Mouse (Mus musculus) midbrain, embryonic 11.5 days (tissue): ENCODE measurements around the gene Mrpl24. TPM values are rescaled to one million over a fixed set of nuclear protein-coding genes. Genes with fewer than 3 reads are reported as not detected.

Source experiments
- ATAC-seq: fragments of 200-750 bp; cut with Nextera tagmentation; 2 replicates; pipeline ENCODE4 v1.8.0; 2017; ENCODE audit warnings: moderate TSS enrichment, moderate library complexity; ENCODE audit not compliant: low FRiP score
- DNase-seq: peaks from one replicate; pipeline ENCODE4 v3.0.0; 2015; ENCODE audit warnings: low spot score; ENCODE audit errors: missing footprints
- H3K27ac ChIP-seq: fragments of 300-500 bp; sonication (generic); 2 replicates; pipeline ENCODE4 v1.5.1; 2014; ENCODE audit warnings: low read depth, low read length
- H3K27me3 ChIP-seq: fragments of 300-500 bp; sonication (generic); 2 replicates; pipeline ENCODE4 v1.6.1; 2014; ENCODE audit warnings: mild to moderate bottlenecking, low read length, moderate library complexity, mixed read lengths; ENCODE audit not compliant: control insufficient read depth, insufficient read depth
- H3K36me3 ChIP-seq: fragments of 300-500 bp; sonication (generic); 2 replicates; pipeline ENCODE4 v1.6.1; 2014; ENCODE audit warnings: mild to moderate bottlenecking, low read length, moderate library complexity, mixed read lengths; ENCODE audit not compliant: control insufficient read depth, insufficient read depth
- H3K4me1 ChIP-seq: fragments of 300-500 bp; sonication (generic); 2 replicates; pipeline ENCODE4 v1.6.1; 2014; ENCODE audit warnings: low read length; ENCODE audit not compliant: control insufficient read depth, insufficient read depth
- H3K4me2 ChIP-seq: fragments of 300-500 bp; sonication (generic); 2 replicates; pipeline ENCODE4 v1.6.1; 2014; ENCODE audit warnings: mild to moderate bottlenecking, moderate library complexity
- H3K4me3 ChIP-seq: fragments of 300-500 bp; sonication (generic); 2 replicates; pipeline ENCODE4 v1.5.1; 2014; ENCODE audit warnings: low read depth, low read length
- H3K9ac ChIP-seq: fragments of 300-500 bp; sonication (generic); 2 replicates; pipeline ENCODE4 v1.6.1; 2014; ENCODE audit warnings: low read length
- H3K9me3 ChIP-seq: fragments of 300-500 bp; sonication (generic); 2 replicates; pipeline ENCODE4 v1.6.1; 2016; ENCODE audit warnings: low read length; ENCODE audit not compliant: control insufficient read depth
- WGBS: fragments of 180-500 bp; shearing (Covaris S2); extraction: QIAGEN DNeasy Blood & Tissue Kit; methylation state at CpG from one replicate; pipeline ENCODE4 v1.1.7; 2014; 5-methylcytosine and 5-hydroxymethylcytosine counted together
- polyA plus RNA-seq: library from polyadenylated mRNA; unstranded; fragments of >200 nt; fragmentation: Nextera tagmentation; extraction: Ambion mirVana; gene quantifications from 2 replicates; pipeline ENCODE4 v1.2.1, GENCODE M21; 2014

Gene Mrpl24
- polyA plus RNA-seq, 1 experiment from 2014 or later: 73.9 TPM

DNA sequence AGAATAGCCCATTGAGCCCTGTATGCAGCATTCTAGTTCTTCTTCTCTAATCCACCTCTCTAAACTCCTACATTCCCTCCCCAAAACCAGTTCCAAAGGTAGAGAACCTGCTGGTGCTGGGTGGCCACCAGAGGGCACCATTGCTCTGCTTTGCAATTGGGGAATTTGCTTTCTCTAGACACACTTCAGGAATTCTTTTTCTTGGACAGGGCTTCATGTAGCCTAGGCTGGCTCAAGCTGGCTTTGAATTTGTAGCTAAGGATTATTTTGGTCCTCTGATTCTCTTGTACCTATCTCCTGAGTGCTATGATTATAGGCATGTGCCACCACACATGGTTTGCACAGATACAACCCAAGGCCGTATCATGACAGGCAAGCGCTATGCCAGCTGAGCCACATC is 16.5 kb downstream of the Mrpl24 start:
- peak; percentile 44; the same call in 1 of the 2 replicates for ATAC-seq
- peaks cover 9% of the 10 kb centered on the region for H3K4me1 ChIP-seq
- H3K36me3 ChIP-seq: peaks cover 25% of the 10 kb centered on the region
- no peak overlapping the region for H3K27ac ChIP-seq
- H3K9ac ChIP-seq: no peak overlapping the region
- no peaks in the 10 kb centered on the region for H3K9me3 ChIP-seq
- no peak overlapping the region for H3K4me3 ChIP-seq
- peak; percentile 98 for DNase-seq
- H3K4me2 ChIP-seq: no peak overlapping the region
- H3K27me3 ChIP-seq: no peaks in the 10 kb centered on the region; the same call in 1 of the 2 replicates
- 97% methylated on average over 2 of the region's 2 CpGs for WGBS

DNA sequence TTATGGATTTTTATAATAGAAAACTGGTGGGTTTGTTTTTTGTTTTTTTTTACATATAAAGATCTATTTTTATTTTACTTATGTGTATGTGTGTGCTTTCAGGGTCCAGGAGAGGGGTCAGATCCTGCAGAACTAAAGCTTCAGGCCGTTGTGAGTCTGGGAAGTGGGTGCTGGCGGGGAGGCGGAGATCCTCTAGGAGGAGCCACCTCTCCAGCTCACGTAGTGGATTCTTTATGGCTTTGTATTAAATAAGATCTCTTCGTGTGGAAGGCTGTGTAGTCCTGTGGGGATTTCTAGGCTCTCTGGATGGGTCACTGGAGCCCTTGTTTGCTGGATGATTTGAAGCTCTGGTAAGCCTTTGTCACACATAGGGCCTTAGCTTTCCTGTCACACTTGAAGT is 21.3 kb downstream of the Mrpl24 start:
- H3K27me3 ChIP-seq: no peaks in the 10 kb centered on the region
- no peak overlapping the region for H3K27ac ChIP-seq
- H3K4me3 ChIP-seq: no peak overlapping the region
- no peak for ATAC-seq
- no peak overlapping the region for H3K9ac ChIP-seq
- no peaks in the 10 kb centered on the region for H3K9me3 ChIP-seq
- DNase-seq: peak; percentile 81
- WGBS: 57% methylated on average over 5 of the region's 5 CpGs
- peaks cover 27% of the 10 kb centered on the region for H3K36me3 ChIP-seq
- H3K4me1 ChIP-seq: peaks cover 15% of the 10 kb centered on the region
- H3K4me2 ChIP-seq: no peak overlapping the region

DNA sequence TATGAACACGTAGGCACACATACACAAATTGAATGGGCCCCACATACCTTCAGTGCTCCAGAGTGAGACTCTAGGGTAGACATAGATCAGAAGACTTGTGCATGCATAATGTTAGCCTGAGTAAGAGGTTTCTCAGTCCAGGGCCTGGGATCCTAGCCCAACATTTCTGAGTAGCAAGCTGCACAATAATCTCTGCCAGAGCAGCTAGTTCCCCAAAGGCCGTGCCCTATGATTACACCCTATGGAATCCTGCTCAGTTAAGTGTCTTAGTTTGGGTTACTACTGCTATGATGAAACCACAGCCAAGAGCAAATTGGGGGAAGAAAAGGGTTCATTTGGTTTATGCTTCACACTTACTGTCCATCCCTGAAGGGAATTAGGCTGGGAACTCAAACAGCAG is 23.2 kb downstream of the Mrpl24 start:
- peak; percentile 60 for DNase-seq
- no peaks in the 10 kb centered on the region for H3K27me3 ChIP-seq
- no peak for ATAC-seq
- WGBS: 99% methylated on average over 2 of the region's 2 CpGs
- H3K27ac ChIP-seq: no peak overlapping the region
- H3K36me3 ChIP-seq: peaks cover 23% of the 10 kb centered on the region
- no peak overlapping the region for H3K4me3 ChIP-seq
- H3K4me2 ChIP-seq: no peak overlapping the region
- H3K4me1 ChIP-seq: peaks cover 34% of the 10 kb centered on the region
- H3K9ac ChIP-seq: no peak overlapping the region
- H3K9me3 ChIP-seq: no peaks in the 10 kb centered on the region

DNA sequence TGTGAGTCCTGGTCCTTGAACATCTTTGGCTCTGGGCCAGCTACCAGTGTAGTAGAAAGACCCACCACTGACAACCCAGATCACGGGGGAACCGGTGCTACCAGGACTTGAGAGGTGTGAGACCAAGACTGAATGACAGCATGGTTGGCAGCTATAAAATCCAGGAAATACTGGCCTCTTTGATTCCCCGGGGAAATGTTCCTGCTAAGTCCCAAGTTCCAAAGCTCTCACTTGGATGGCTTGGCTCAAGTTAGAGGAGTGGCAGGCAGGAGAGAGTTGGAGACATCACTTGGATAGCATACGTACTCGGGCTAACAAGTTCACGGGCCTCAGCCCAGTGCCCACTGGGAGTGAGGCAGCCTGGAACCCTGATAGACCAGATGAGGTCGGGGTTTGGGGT is 24.3 kb downstream of the Mrpl24 start:
- Histone ChIP-seq H3K4me3 (no peak overlapping the region), H3K4me1 (peaks cover 45% of the 10 kb centered on the region), H3K4me2 (no peak overlapping the region), H3K36me3 (peaks cover 18% of the 10 kb centered on the region), H3K27me3 (no peaks in the 10 kb centered on the region), H3K9ac (no peak overlapping the region), H3K9me3 (no peaks in the 10 kb centered on the region), H3K27ac (no peak overlapping the region)
- DNase-seq (peak; percentile 77), ATAC-seq (no peak)
- WGBS: 87% methylated on average over 7 of the region's 7 CpGs

DNA sequence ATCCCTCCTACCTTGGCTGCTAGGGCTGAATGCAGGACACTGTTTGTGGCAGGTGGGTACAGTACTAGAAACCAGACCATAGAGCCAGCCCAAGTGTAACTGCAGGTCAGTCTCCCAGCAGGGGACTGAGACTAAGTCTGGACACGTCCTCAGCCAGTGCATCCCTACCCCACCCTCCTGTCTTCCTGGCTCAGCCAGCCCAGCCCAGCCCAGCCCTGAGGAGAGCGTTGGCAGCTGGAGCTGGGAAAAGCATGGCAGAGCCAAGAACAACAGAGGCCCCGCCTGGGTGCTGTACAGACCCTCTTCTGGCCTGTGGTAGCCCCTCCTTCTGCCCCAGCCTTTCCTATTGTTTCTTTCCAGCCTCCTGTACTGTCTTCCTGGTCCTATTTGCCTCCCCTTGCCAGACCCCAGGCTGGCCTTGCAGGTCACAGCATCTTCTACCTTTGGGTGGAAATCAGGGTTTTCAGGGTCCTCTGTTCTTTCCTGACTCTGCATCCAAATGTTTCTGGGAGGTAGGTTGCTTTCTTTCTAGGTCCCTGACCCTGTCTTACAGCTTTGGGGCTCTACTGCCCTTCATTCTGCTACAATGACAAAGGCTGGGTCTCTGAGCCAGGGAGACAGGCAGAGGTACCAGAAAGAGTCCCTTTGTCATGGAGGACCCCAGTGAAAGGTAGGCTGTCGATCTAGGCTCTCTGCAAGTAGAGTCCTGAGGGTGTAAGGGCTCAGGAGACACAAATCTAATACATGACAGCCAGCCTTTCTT is 25.7 kb downstream of the Mrpl24 start:
- Histone ChIP-seq H3K4me1 (peaks cover 56% of the 10 kb centered on the region), H3K36me3 (peaks cover 14% of the 10 kb centered on the region), H3K4me3 (no peak overlapping the region), H3K4me2 (peak overlapping the region; percentile 13; the same call in 1 of the 2 replicates), H3K9me3 (no peaks in the 10 kb centered on the region), H3K9ac (peak overlapping the region; percentile 42), H3K27ac (peak overlapping the region; percentile 90), H3K27me3 (no peaks in the 10 kb centered on the region)
- DNase-seq (peak; percentile 90), ATAC-seq (peak; percentile 39; the same call in 1 of the 2 replicates)
- 14% methylated on average over 4 of the region's 4 CpGs for WGBS

DNA sequence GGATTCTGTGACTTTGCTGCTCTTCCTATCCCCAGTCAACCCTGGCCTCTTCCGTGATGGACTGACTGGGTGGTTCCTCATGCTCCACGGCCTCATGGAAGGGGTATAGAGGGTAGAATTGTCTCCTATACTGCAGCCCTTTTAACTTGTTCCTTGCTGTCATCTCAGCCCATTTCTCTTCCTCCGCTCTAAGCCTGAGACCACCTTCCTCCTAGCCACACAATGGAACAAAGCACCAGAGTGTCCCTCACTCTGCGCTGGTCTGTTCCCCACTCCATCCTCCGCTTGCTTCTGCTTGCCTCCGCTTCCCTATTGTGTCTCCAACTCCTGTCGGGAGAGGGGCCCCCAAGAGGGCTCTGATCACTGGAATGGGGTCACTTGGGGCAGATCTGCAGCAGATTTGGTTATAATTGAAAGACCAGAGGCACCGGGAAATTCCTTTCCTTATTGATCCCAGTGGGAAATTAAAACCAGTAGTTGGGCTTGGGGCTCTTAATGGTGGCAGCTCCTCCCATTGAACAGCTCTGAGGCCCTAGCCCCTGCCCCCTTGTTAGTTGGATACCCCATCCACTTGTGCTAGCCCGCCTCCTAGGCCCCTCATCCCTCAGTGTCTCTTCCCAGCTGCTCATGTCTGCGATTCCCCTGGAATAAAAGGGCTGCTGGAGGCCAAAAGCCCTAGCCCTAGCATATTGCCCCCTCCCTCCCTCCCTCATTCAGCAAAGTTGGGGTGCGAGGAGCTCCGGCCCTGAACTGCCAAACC is 26.7 kb downstream of the Mrpl24 start:
- H3K9ac ChIP-seq: peak overlapping the region; percentile 80
- 1% methylated on average over 12 of the region's 12 CpGs for WGBS
- H3K27ac ChIP-seq: peak overlapping the region; percentile 90
- H3K36me3 ChIP-seq: peaks cover 13% of the 10 kb centered on the region
- ATAC-seq (no peak), DNase-seq (peak; percentile 90)
- H3K27me3 ChIP-seq: no peaks in the 10 kb centered on the region
- H3K4me1 ChIP-seq: peaks cover 63% of the 10 kb centered on the region
- H3K4me2 ChIP-seq: peak overlapping the region; percentile 13
- H3K4me3 ChIP-seq: no peak overlapping the region
- no peaks in the 10 kb centered on the region for H3K9me3 ChIP-seq

GRCm38 (mm10) chr3:87946541-87946860 is 27.2 kb downstream of the Mrpl24 start:
- peak overlapping the region; percentile 80 for H3K9ac ChIP-seq
- DNase-seq (peak; percentile 92), ATAC-seq (no peak)
- no peak overlapping the region for H3K4me3 ChIP-seq
- H3K9me3 ChIP-seq: no peaks in the 10 kb centered on the region
- 6% methylated on average over 1 of the region's 1 CpGs for WGBS
- peaks cover 68% of the 10 kb centered on the region for H3K4me1 ChIP-seq
- peaks cover 9% of the 10 kb centered on the region for H3K36me3 ChIP-seq
- H3K27me3 ChIP-seq: no peaks in the 10 kb centered on the region
- H3K27ac ChIP-seq: peak overlapping the region; percentile 90
- no peak overlapping the region for H3K4me2 ChIP-seq

DNA sequence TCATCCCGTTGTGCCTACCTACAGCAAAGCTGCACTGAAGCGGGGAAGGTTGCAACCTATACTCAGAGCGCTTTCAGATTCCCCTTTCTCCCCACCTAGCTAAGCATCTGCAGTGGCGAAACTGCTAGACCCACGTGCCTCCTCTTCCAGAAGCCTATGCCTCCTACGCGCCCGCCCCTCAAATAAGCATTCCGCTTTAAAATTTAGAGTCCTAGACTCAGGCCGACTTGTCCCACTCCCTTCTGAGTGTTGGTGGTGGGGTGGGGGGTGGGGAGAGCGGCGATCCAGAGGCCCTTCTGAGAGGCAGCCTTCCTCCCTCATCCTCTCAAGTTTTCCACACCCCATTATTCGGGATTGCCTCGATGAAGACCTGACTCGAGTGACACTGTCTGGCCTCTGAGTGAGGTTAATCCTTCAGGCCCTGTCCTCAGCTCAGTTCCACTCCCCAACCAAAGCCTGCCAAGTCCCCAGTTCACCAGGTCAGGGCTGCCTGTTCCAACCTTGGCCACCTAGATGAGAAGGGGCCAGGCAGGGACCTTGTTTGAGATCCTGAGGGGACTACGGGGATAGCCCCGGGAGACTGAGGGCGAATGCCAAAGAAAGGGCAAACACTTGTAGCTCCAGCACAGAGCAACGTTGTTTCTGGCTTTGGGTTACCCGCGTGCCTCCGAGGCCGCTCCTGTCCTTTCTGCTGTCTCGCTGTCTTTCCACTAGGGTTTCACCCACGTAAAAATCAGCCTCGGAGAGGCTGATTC is 27.9 kb downstream of the Mrpl24 start:
- H3K36me3 ChIP-seq: peaks cover 2% of the 10 kb centered on the region; the same call in 1 of the 2 replicates
- 2% methylated on average over 26 of the region's 26 CpGs for WGBS
- H3K27me3 ChIP-seq: no peaks in the 10 kb centered on the region
- peak overlapping the region; percentile 83 for H3K4me2 ChIP-seq
- peak overlapping the region; percentile 56 for H3K4me3 ChIP-seq
- peak overlapping the region; percentile 80 for H3K9ac ChIP-seq
- ATAC-seq (peak; percentile 17), DNase-seq (peak; percentile 97)
- no peaks in the 10 kb centered on the region for H3K9me3 ChIP-seq
- H3K27ac ChIP-seq: peak overlapping the region; percentile 90
- peaks cover 75% of the 10 kb centered on the region for H3K4me1 ChIP-seq
